Mouse (Mus musculus): ENCODE results near the gene Sim2.

GRCm38 (mm10) chr16:94096479-94096878 is 11.7 kb downstream of the Sim2 start:
- TF ChIP-seq CTCF (IDR thresholded peaks at IDR 0.05; ENCODE audit: low read depth, low read length): no peak
- TF ChIP-seq EP300 (IDR thresholded peaks at IDR 0.05; ENCODE audit: insufficient read depth, low read depth, low read length): no peak
- TF ChIP-seq POLR2A (IDR thresholded peaks at IDR 0.05; ENCODE audit: insufficient read depth, low read length): no peak
